Mouse (Mus musculus): Measurements from ENCODE around the gene Ddx27.

The Ddx27 gene

GRCm38 (mm10) chr2:167063906-167064496 lies 49.0 kb downstream of the Ddx27 start:
- WGBS, result 8% methylated on average over 7 of the region's 7 CpGs

- WGBS, result 22% methylated on average over 9 of the region's 9 CpGs
These were observed 49.8 kb downstream of the Ddx27 start for GRCm38 (mm10) chr2:167064601-167065295.

- WGBS, result 47% methylated on average over 1 of the region's 1 CpGs
These were observed 51.0 kb downstream of the Ddx27 start for GRCm38 (mm10) chr2:167066031-167066430.

- WGBS, result 30% methylated on average over 6 of the region's 6 CpGs
These were observed 51.8 kb downstream of the Ddx27 start for GRCm38 (mm10) chr2:167066528-167067516.

- WGBS, result 50% methylated on average over 6 of the region's 6 CpGs
These were observed 52.6 kb downstream of the Ddx27 start for GRCm38 (mm10) chr2:167067575-167067974.

- WGBS, result 45% methylated on average over 6 of the region's 6 CpGs
These were observed 55.3 kb downstream of the Ddx27 start for GRCm38 (mm10) chr2:167070341-167070740.

GRCm38 (mm10) chr2:167071266-167071640 lies 56.3 kb downstream of the Ddx27 start:
- 17% methylated on average over 12 of the region's 12 CpGs for WGBS

- WGBS, result 5% methylated on average over 22 of the region's 22 CpGs
These were observed 56.9 kb downstream of the Ddx27 start for GRCm38 (mm10) chr2:167071641-167072601.

- 89% methylated on average over 5 of the region's 5 CpGs for WGBS
These were observed 59.6 kb downstream of the Ddx27 start for GRCm38 (mm10) chr2:167074587-167074986.

GRCm38 (mm10) chr2:167076352-167076751 lies 61.4 kb downstream of the Ddx27 start:
- WGBS, result 92% methylated on average over 4 of the region's 4 CpGs

- 82% methylated on average over 2 of the region's 2 CpGs for WGBS
These were observed 61.8 kb downstream of the Ddx27 start for GRCm38 (mm10) chr2:167076759-167077158.

- 87% methylated on average over 11 of the region's 11 CpGs for WGBS
These were observed 62.4 kb downstream of the Ddx27 start for GRCm38 (mm10) chr2:167077199-167077962.

GRCm38 (mm10) chr2:167078486-167078885 lies 63.5 kb downstream of the Ddx27 start:
- 46% methylated on average over 7 of the region's 7 CpGs for WGBS

GRCm38 (mm10) chr2:167078931-167079495 lies 64.0 kb downstream of the Ddx27 start:
- 28% methylated on average over 9 of the region's 9 CpGs for WGBS

GRCm38 (mm10) chr2:167079535-167080257 lies 64.7 kb downstream of the Ddx27 start:
- 34% methylated on average over 18 of the region's 18 CpGs for WGBS

GRCm38 (mm10) chr2:167080387-167080786 lies 65.4 kb downstream of the Ddx27 start:
- 73% methylated on average over 3 of the region's 3 CpGs for WGBS

GRCm38 (mm10) chr2:167081135-167081534 lies 66.1 kb downstream of the Ddx27 start:
- WGBS, result 73% methylated on average over 6 of the region's 6 CpGs

- WGBS, result 22% methylated on average over 4 of the region's 4 CpGs
These were observed 66.6 kb downstream of the Ddx27 start for GRCm38 (mm10) chr2:167081639-167082038.
